In the genomic region with DNA sequence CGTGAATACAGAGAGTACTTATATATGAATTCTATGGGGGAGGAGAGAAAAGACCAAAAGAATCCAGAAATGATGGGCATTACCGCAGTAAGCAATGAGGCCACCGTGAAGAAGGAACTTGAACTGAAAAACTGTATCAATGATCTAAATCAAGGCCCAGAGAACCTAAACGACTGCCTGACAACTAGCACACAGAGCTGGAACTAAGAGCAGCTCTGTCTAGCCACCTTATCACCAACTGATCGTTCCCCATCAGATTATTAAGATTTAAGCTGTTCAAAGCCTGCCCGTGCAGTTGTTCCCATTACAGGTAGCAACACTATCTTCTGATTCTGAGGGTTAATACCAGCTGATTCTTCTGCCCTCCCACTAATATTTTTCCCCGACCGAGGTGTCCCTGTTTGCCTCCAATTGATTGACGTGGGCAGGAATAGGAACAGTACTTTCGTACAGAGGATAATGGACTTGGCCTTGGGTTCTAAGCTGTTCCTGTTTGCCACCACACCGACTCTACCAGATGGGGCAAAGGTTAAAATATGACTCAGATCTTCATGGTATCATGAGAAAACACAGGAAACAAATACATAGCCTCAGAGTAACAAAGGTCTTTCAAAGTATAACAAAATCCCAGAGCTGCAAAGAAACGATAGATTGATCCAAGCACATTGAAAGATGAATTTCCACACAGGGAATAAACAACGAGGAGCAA, we compare ENCODE assay signal across 19 mouse cellular contexts. TPM values are rescaled to one million over a fixed set of nuclear protein-coding genes. Genes with fewer than 3 reads are reported as not detected.
DNase-seq lines count a peak whose midpoint lies in the region; ATAC-seq and TF ChIP-seq lines count a peak whose summit lies in the region.
"Had no signal": no experiment of that assay in that cellular context is flagged by ENCODE, and none has a peak within 500 bp of the region (broad histone marks: within the 10 kb centered on the region; RNA-seq: fewer than 3 reads in every experiment).

No protein-coding gene starts in this region.

- no peak overlapping the region for H3K4me2 ChIP-seq in limb, embryonic 11.5 days (ENCODE audit: low read depth, severe bottlenecking)
- H3K4me2 ChIP-seq in forebrain, postnatal 0 days (ENCODE audit: low read depth) = no peak overlapping the region
- H3K4me2 ChIP-seq: forebrain, embryonic 13.5 days; hindbrain, embryonic 15.5 days had no signal

- TF ChIP-seq POLR2A in small intestine, adult 2 months (IDR thresholded peaks at IDR 0.05; ENCODE audit: low read depth, low read length) = no peak

- no peaks in the 10 kb centered on the region for H3K36me3 ChIP-seq in limb, embryonic 11.5 days (ENCODE audit: control insufficient read depth, insufficient read depth, low read length)
- H3K36me3 ChIP-seq in limb, embryonic 10.5 days = no peaks in the 10 kb centered on the region
- no peaks in the 10 kb centered on the region for H3K36me3 ChIP-seq in small intestine, adult 2 months (ENCODE audit: control insufficient read depth, insufficient read depth, low read length)
- no peaks in the 10 kb centered on the region for H3K36me3 ChIP-seq in forebrain, postnatal 0 days (ENCODE audit: insufficient read depth)
- H3K36me3 ChIP-seq: embryonic facial prominence, embryonic 10.5 days; heart, embryonic 12.5 days; hindbrain, embryonic 15.5 days had no signal

- TF ChIP-seq CTCF in small intestine, adult 2 months (IDR thresholded peaks at IDR 0.05; ENCODE audit: extremely low read depth, insufficient read length, insufficient replicate concordance, low read depth, low read length) = no peak
- no peak for TF ChIP-seq CTCF in forebrain, postnatal 0 days (IDR thresholded peaks at IDR 0.05; ENCODE audit: low read depth)

- DNase-seq in limb, embryonic 11.5 days (ENCODE audit: low spot score) = peak; percentile 4
- no peak for DNase-seq in limb, embryonic 10.5 days (ENCODE audit: low spot score)
- DNase-seq in forebrain, postnatal 0 days = no peak
- DNase-seq in urinary bladder, postnatal 36 days (ENCODE audit: low spot score in 2 of 2) = no peak
- DNase-seq in ovary, postnatal 36 days (ENCODE audit: low spot score) = no peak
- DNase-seq: adrenal gland, adult 2 months; adrenal gland, postnatal 25 days; cerebellum, adult 18-20 months; cerebellum, adult 9-11 months; cerebellum, postnatal 36 days; gastrocnemius, postnatal 36 days had no signal

- H3K4me3 ChIP-seq in limb, embryonic 11.5 days (ENCODE audit: low read depth, low read length) = no peak overlapping the region
- no peak overlapping the region for H3K4me3 ChIP-seq in limb, embryonic 10.5 days
- H3K4me3 ChIP-seq in small intestine, adult 2 months (ENCODE audit: low read depth, low read length) = no peak overlapping the region
- no peak overlapping the region for H3K4me3 ChIP-seq in forebrain, postnatal 0 days (ENCODE audit: low read depth, low read length)
- H3K4me3 ChIP-seq: embryonic facial prominence, embryonic 10.5 days; forebrain, embryonic 13.5 days; heart, embryonic 12.5 days; hindbrain, embryonic 15.5 days had no signal

- no peaks in the 10 kb centered on the region for H3K4me1 ChIP-seq in limb, embryonic 11.5 days (ENCODE audit: control insufficient read depth, insufficient read depth, low read length)
- peaks cover 15% of the 10 kb centered on the region for H3K4me1 ChIP-seq in limb, embryonic 10.5 days
- peaks cover 18% of the 10 kb centered on the region; the same call in 1 of the 2 replicates for H3K4me1 ChIP-seq in small intestine, adult 2 months (ENCODE audit: control insufficient read depth, insufficient read depth, insufficient read length, low read length)
- no peaks in the 10 kb centered on the region for H3K4me1 ChIP-seq in forebrain, postnatal 0 days (ENCODE audit: insufficient read depth)
- H3K4me1 ChIP-seq: forebrain, embryonic 13.5 days; hindbrain, embryonic 15.5 days had no signal

- WGBS in limb, embryonic 11.5 days = 78% methylated on average over 13 of the region's 13 CpGs
- 82% methylated on average over 13 of the region's 13 CpGs for WGBS in limb, embryonic 10.5 days
- 33% methylated on average over 13 of the region's 13 CpGs for WGBS in small intestine, adult 2 months
- 84% methylated on average over 13 of the region's 13 CpGs for WGBS in forebrain, postnatal 0 days

- ATAC-seq in limb, embryonic 11.5 days (ENCODE audit: insufficient number of reproducible peaks, low FRiP score, low TSS enrichment, low read depth) = no peak
- peak; percentile 59 for ATAC-seq in CD4-positive, CD25-positive, alpha-beta regulatory T cell, adult 4 months
- ATAC-seq in activated CD4-positive, CD25-positive, alpha-beta regulatory T cell, adult 4 months = peak; percentile 47
- ATAC-seq in forebrain, postnatal 0 days = no peak
- ATAC-seq: forebrain, embryonic 13.5 days; Patski had no signal

- H3K9me3 ChIP-seq in limb, embryonic 11.5 days (ENCODE audit: control insufficient read depth, low read length) = no peaks in the 10 kb centered on the region
- no peaks in the 10 kb centered on the region for H3K9me3 ChIP-seq in limb, embryonic 10.5 days (replicated peaks)
- H3K9me3 ChIP-seq in forebrain, postnatal 0 days (ENCODE audit: low read length) = no peaks in the 10 kb centered on the region
- H3K9me3 ChIP-seq: embryonic facial prominence, embryonic 10.5 days; forebrain, embryonic 13.5 days; heart, embryonic 12.5 days; hindbrain, embryonic 15.5 days had no signal

- H3K9ac ChIP-seq in limb, embryonic 11.5 days (ENCODE audit: low read length) = no peak overlapping the region
- H3K9ac ChIP-seq in forebrain, postnatal 0 days = no peak overlapping the region
- H3K9ac ChIP-seq: forebrain, embryonic 13.5 days; heart, embryonic 12.5 days; hindbrain, embryonic 15.5 days had no signal

- no peaks in the 10 kb centered on the region for H3K27me3 ChIP-seq in limb, embryonic 11.5 days (ENCODE audit: control insufficient read depth, insufficient read depth, low read length)
- peaks cover 36% of the 10 kb centered on the region; the same call in 1 of the 2 replicates for H3K27me3 ChIP-seq in limb, embryonic 10.5 days (ENCODE audit: low read depth, poor library complexity, severe bottlenecking)
- no peaks in the 10 kb centered on the region for H3K27me3 ChIP-seq in small intestine, adult 2 months (ENCODE audit: control insufficient read depth, insufficient read depth, low read length)
- H3K27me3 ChIP-seq in forebrain, postnatal 0 days (ENCODE audit: insufficient read depth, low read length) = no peaks in the 10 kb centered on the region
- H3K27me3 ChIP-seq: forebrain, embryonic 13.5 days; heart, embryonic 12.5 days; hindbrain, embryonic 15.5 days; Patski had no signal

- no peak overlapping the region for H3K27ac ChIP-seq in limb, embryonic 11.5 days (replicated peaks; ENCODE audit: low read depth, low read length)
- no peak overlapping the region for H3K27ac ChIP-seq in limb, embryonic 10.5 days
- peak overlapping the region; percentile 56 for H3K27ac ChIP-seq in small intestine, adult 2 months (ENCODE audit: insufficient read depth, low read depth, low read length)
- no peak overlapping the region for H3K27ac ChIP-seq in forebrain, postnatal 0 days (ENCODE audit: low read depth, low read length)
- H3K27ac ChIP-seq: forebrain, embryonic 13.5 days; hindbrain, embryonic 15.5 days had no signal

RNA-seq across cellular contexts. Expression of gene Fgl2, which starts 12.0 kb away (rescaled TPM):
- polyA plus RNA-seq in limb, embryonic 11.5 days (2014; fragmentation: Nextera tagmentation; extraction: Ambion mirVana) = 0.21 and 0.23 TPM in 2 replicates
- polyA plus RNA-seq in limb, embryonic 10.5 days (2016; fragmentation: Nextera tagmentation; extraction: Ambion mirVana) = 0.11 and 0.20 TPM in 2 replicates
- polyA plus RNA-seq in CD4-positive, CD25-positive, alpha-beta regulatory T cell, adult 4 months (2017; shearing (Covaris generic)) = 10 to 100 TPM; 20.6 to 22.3 TPM
- 10 to 100 TPM; 27.5 to 28.0 TPM for polyA plus RNA-seq in activated CD4-positive, CD25-positive, alpha-beta regulatory T cell, adult 4 months (2017; shearing (Covaris generic))
- polyA plus RNA-seq in small intestine, adult 2 months (2012; rRNA removed) = 12.4 and 19.0 TPM in 2 replicates
- total RNA-seq in forebrain, postnatal 0 days (2014; rRNA removed) = 3.2 and 4.1 TPM in 2 replicates
- polyA plus RNA-seq in forebrain, postnatal 0 days (2015; fragmentation: Nextera tagmentation; extraction: Ambion mirVana) = 0.70 and 1.1 TPM in 2 replicates
- polyA plus RNA-seq: Patski had no signal

RNA-seq across cellular contexts. Expression of gene Ccdc146, which starts 40.1 kb away (rescaled TPM):
- polyA plus RNA-seq in limb, embryonic 11.5 days (2014; fragmentation: Nextera tagmentation; extraction: Ambion mirVana) = not detected in 2 replicates
- polyA plus RNA-seq in limb, embryonic 10.5 days (2016; fragmentation: Nextera tagmentation; extraction: Ambion mirVana) = not detected in 2 replicates
- under 1 TPM; 0.29 to 0.74 TPM for polyA plus RNA-seq in CD4-positive, CD25-positive, alpha-beta regulatory T cell, adult 4 months (2017; shearing (Covaris generic))
- under 1 TPM; 0.60 to 0.61 TPM for polyA plus RNA-seq in activated CD4-positive, CD25-positive, alpha-beta regulatory T cell, adult 4 months (2017; shearing (Covaris generic))
- polyA plus RNA-seq in small intestine, adult 2 months (2012; rRNA removed) = not detected in 2 replicates
- 0.77 and 1.1 TPM in 2 replicates for total RNA-seq in forebrain, postnatal 0 days (2014; rRNA removed)
- polyA plus RNA-seq in forebrain, postnatal 0 days (2015; fragmentation: Nextera tagmentation; extraction: Ambion mirVana) = 0.62 and 1.7 TPM in 2 replicates
- polyA plus RNA-seq: embryonic facial prominence, embryonic 10.5 days had no signal

RNA-seq across cellular contexts. Expression of gene Fam185a, which starts 40.4 kb away (rescaled TPM):
- 6.0 and 7.6 TPM in 2 replicates for polyA plus RNA-seq in limb, embryonic 11.5 days (2014; fragmentation: Nextera tagmentation; extraction: Ambion mirVana)
- 6.9 and 8.1 TPM in 2 replicates for polyA plus RNA-seq in limb, embryonic 10.5 days (2016; fragmentation: Nextera tagmentation; extraction: Ambion mirVana)
- polyA plus RNA-seq in CD4-positive, CD25-positive, alpha-beta regulatory T cell, adult 4 months (2017; shearing (Covaris generic)) = 1 to 10 TPM; 2.2 to 2.7 TPM
- 1 to 10 TPM; 2.4 to 2.6 TPM for polyA plus RNA-seq in activated CD4-positive, CD25-positive, alpha-beta regulatory T cell, adult 4 months (2017; shearing (Covaris generic))
- polyA plus RNA-seq in small intestine, adult 2 months (2012; rRNA removed) = 1.7 and 2.3 TPM in 2 replicates
- 11.1 and 14.2 TPM in 2 replicates for total RNA-seq in forebrain, postnatal 0 days (2014; rRNA removed)
- 7.6 and 10.5 TPM in 2 replicates for polyA plus RNA-seq in forebrain, postnatal 0 days (2015; fragmentation: Nextera tagmentation; extraction: Ambion mirVana)

Comparison
In these comparisons a context has a peak if more than half of its experiments do, and no peak if none do; other contexts are left out.
1. ATAC-seq: peak in CD4-positive, CD25-positive, alpha-beta regulatory T cell, adult 4 months (single experiment) and activated CD4-positive, CD25-positive, alpha-beta regulatory T cell, adult 4 months (single experiment); none in limb, embryonic 11.5 days (single experiment) and forebrain, postnatal 0 days (single experiment).